Mouse (Mus musculus) MEL (cell line): Measurements from ENCODE around the gene 4930579G24Rik. TPM values are rescaled to one million over a fixed set of nuclear protein-coding genes. Genes with fewer than 3 reads are reported as not detected.

Experiments used
- DNase-seq: peaks from one replicate; pipeline ENCODE4 v3.0.0; 2011; ENCODE audit warnings: low read depth, low spot score
- H3K27ac ChIP-seq: 2 replicates; pipeline ENCODE4 v1.5.1; 2012; ENCODE audit warnings: low read depth, mild to moderate bottlenecking, control low read depth, low read length, moderate library complexity; ENCODE audit not compliant: control insufficient read depth
- H3K27me3 ChIP-seq, 2 experiments: fragments of 150-350 bp in 1 of 2; sonication (generic) in 1 of 2; 2 replicates each; pipeline ENCODE4 v1.6.1; 2012; ENCODE audit warnings: low read length in 2 of 2, mild to moderate bottlenecking in 2 of 2, improper control_type of control experiment in 1 of 2, moderate library complexity in 1 of 2; ENCODE audit not compliant: insufficient read depth in 2 of 2, control insufficient read depth in 1 of 2
- H3K36me3 ChIP-seq, 2 experiments: 2 replicates each; pipeline ENCODE4 v1.6.1; 2012 to 2014; ENCODE audit warnings: low read length in 2 of 2, improper control_type of control experiment in 1 of 2, inconsistent platforms in 1 of 2, mild to moderate bottlenecking in 1 of 2; ENCODE audit not compliant: insufficient read depth in 2 of 2, control insufficient read depth in 1 of 2
- H3K4me1 ChIP-seq, 2 experiments: fragments of 150-350 bp in 1 of 2; sonication (generic) in 1 of 2; 2 replicates each; pipeline ENCODE4 v1.6.1; 2012; ENCODE audit warnings: low read length in 2 of 2, improper control_type of control experiment in 1 of 2, mild to moderate bottlenecking in 1 of 2; ENCODE audit not compliant: insufficient read depth in 2 of 2, control insufficient read depth in 1 of 2
- H3K4me3 ChIP-seq, 2 experiments: fragments of 150-350 bp in 1 of 2; sonication (generic) in 1 of 2; 2 replicates each; pipeline ENCODE4 v1.5.1; 2012; ENCODE audit warnings: low read depth in 2 of 2, low read length in 2 of 2, mild to moderate bottlenecking in 2 of 2, moderate library complexity in 2 of 2, control low read depth in 1 of 2, improper control_type of control experiment in 1 of 2; ENCODE audit not compliant: control insufficient read depth in 1 of 2, insufficient read depth in 1 of 2
- H3K79me2 ChIP-seq: 2 replicates; pipeline ENCODE4 v1.6.1; 2012; ENCODE audit warnings: mild to moderate bottlenecking, low read length, moderate library complexity; ENCODE audit not compliant: control insufficient read depth, poor library complexity, insufficient read depth
- H3K9ac ChIP-seq: 2 replicates; pipeline ENCODE4 v1.6.1; 2012; ENCODE audit warnings: low read depth, mild to moderate bottlenecking, control low read depth, low read length, moderate library complexity; ENCODE audit not compliant: control insufficient read depth, poor library complexity, severe bottlenecking
- H3K9me3 ChIP-seq: fragments of 150-350 bp; sonication (generic); replicated peaks from 2 replicates; pipeline ENCODE4 v1.6.1; 2012; ENCODE audit warnings: mild to moderate bottlenecking, low read length, improper control_type of control experiment, moderate library complexity; ENCODE audit not compliant: insufficient read depth
- CHD1 ChIP-seq: IDR thresholded peaks from 2 replicates; pipeline ENCODE4 v1.6.1; 2012; ENCODE audit warnings: low read depth, mild to moderate bottlenecking, inconsistent platforms, low read length, improper control_type of control experiment
- CHD2 ChIP-seq: IDR thresholded peaks from 2 replicates; pipeline ENCODE4 v1.6.1; 2011; ENCODE audit warnings: low read length, improper control_type of control experiment
- CTCF ChIP-seq, 3 experiments: IDR thresholded peaks in 2 of 3; conservative IDR thresholded peaks in 1 of 3; 2 replicates each; pipeline ENCODE4 v1.5.1; 2011 to 2012; ENCODE audit warnings: low read length in 3 of 3, low read depth in 2 of 3, mild to moderate bottlenecking in 2 of 3, improper control_type of control experiment in 1 of 3, inconsistent platforms in 1 of 3, mixed read lengths in 1 of 3, moderate library complexity in 1 of 3; ENCODE audit not compliant: control insufficient read depth in 1 of 3, insufficient read depth in 1 of 3, poor library complexity in 1 of 3, severe bottlenecking in 1 of 3
- E2F4 ChIP-seq: IDR thresholded peaks from 2 replicates; pipeline ENCODE4 v1.6.1; 2011; ENCODE audit warnings: low read depth, low read length, improper control_type of control experiment, borderline replicate concordance
- ELF1 ChIP-seq: IDR thresholded peaks from 2 replicates; pipeline ENCODE4 v1.6.1; 2014; ENCODE audit warnings: low read depth, mild to moderate bottlenecking, inconsistent platforms, low read length, improper control_type of control experiment, moderate library complexity
- EP300 ChIP-seq, 2 experiments: IDR thresholded peaks; 2 replicates each; pipeline ENCODE4 v1.6.1; 2011; ENCODE audit warnings: improper control_type of control experiment in 2 of 2, low read length in 2 of 2, low read depth in 1 of 2, mild to moderate bottlenecking in 1 of 2
- ETS1 ChIP-seq: IDR thresholded peaks from 2 replicates; pipeline ENCODE4 v1.6.1; 2012; ENCODE audit warnings: low read depth, mild to moderate bottlenecking, inconsistent platforms, low read length, improper control_type of control experiment, moderate library complexity
- GATA1 ChIP-seq: IDR thresholded peaks from 2 replicates; pipeline ENCODE4 v1.6.1; 2011; ENCODE audit warnings: low read depth, low read length, improper control_type of control experiment
- HCFC1 ChIP-seq: IDR thresholded peaks from 2 replicates; pipeline ENCODE4 v1.6.1; 2012; ENCODE audit warnings: low read depth, mild to moderate bottlenecking, inconsistent platforms, low read length, improper control_type of control experiment, moderate library complexity
- JUND ChIP-seq: IDR thresholded peaks from 2 replicates; pipeline ENCODE4 v1.6.1; 2011; ENCODE audit warnings: low read depth, mild to moderate bottlenecking, improper control_type of control experiment, low read length
- MAFK ChIP-seq: IDR thresholded peaks from 2 replicates; pipeline ENCODE4 v1.6.1; 2011; ENCODE audit warnings: low read depth, mild to moderate bottlenecking, low read length, improper control_type of control experiment, borderline replicate concordance
- MAX ChIP-seq: IDR thresholded peaks from 2 replicates; pipeline ENCODE4 v1.6.1; 2011; ENCODE audit warnings: low read length, improper control_type of control experiment
- MEF2A ChIP-seq: IDR thresholded peaks from 2 replicates; pipeline ENCODE4 v1.6.1; 2014; ENCODE audit warnings: low read depth, mild to moderate bottlenecking, inconsistent platforms, low read length, improper control_type of control experiment; ENCODE audit not compliant: poor library complexity, insufficient replicate concordance, severe bottlenecking; ENCODE audit errors: extremely low read depth
- MYC ChIP-seq: IDR thresholded peaks from 2 replicates; pipeline ENCODE4 v1.6.1; 2011; ENCODE audit warnings: low read depth, mild to moderate bottlenecking, low read length, improper control_type of control experiment, moderate library complexity
- NELFE ChIP-seq: IDR thresholded peaks from 2 replicates; pipeline ENCODE4 v1.6.1; 2011; ENCODE audit warnings: low read depth, low read length, improper control_type of control experiment
- NRF1 ChIP-seq: IDR thresholded peaks from 2 replicates; pipeline ENCODE4 v1.6.1; 2014; ENCODE audit warnings: low read depth, mild to moderate bottlenecking, inconsistent platforms, low read length, improper control_type of control experiment, moderate library complexity; ENCODE audit not compliant: poor library complexity, insufficient read depth, severe bottlenecking
- POLR2A ChIP-seq, 2 experiments: IDR thresholded peaks; 2 replicates each; pipeline ENCODE4 v1.6.1; 2011 to 2012; ENCODE audit warnings: low read length in 2 of 2, mild to moderate bottlenecking in 2 of 2, control low read depth in 1 of 2, improper control_type of control experiment in 1 of 2, low read depth in 1 of 2, moderate library complexity in 1 of 2; ENCODE audit not compliant: control insufficient read depth in 1 of 2, insufficient read depth in 1 of 2, poor library complexity in 1 of 2
- POLR2AphosphoS2 ChIP-seq: IDR thresholded peaks from 2 replicates; pipeline ENCODE4 v1.6.1; 2011; ENCODE audit warnings: low read length, improper control_type of control experiment
- RAD21 ChIP-seq: IDR thresholded peaks from 2 replicates; pipeline ENCODE4 v1.6.1; 2011; ENCODE audit warnings: mild to moderate bottlenecking, low read depth, low read length, improper control_type of control experiment
- RCOR1 ChIP-seq: IDR thresholded peaks from 2 replicates; pipeline ENCODE4 v1.6.1; 2012; ENCODE audit warnings: low read depth, mild to moderate bottlenecking, inconsistent platforms, low read length, improper control_type of control experiment
- SMC3 ChIP-seq: IDR thresholded peaks from 2 replicates; pipeline ENCODE4 v1.6.1; 2011; ENCODE audit warnings: low read depth, low read length, improper control_type of control experiment
- TBP ChIP-seq: IDR thresholded peaks from 2 replicates; pipeline ENCODE4 v1.8.0; 2011; ENCODE audit warnings: low read depth, low read length, improper control_type of control experiment
- TCF12 ChIP-seq: IDR thresholded peaks from 2 replicates; pipeline ENCODE4 v1.6.1; 2014; ENCODE audit warnings: low read depth, mild to moderate bottlenecking, inconsistent platforms, low read length, improper control_type of control experiment, moderate library complexity
- USF2 ChIP-seq, 2 experiments: IDR thresholded peaks; 2 replicates each; pipeline ENCODE4 v1.6.1; 2011 to 2012; ENCODE audit warnings: improper control_type of control experiment in 2 of 2, low read length in 2 of 2, borderline replicate concordance in 1 of 2, inconsistent platforms in 1 of 2, low read depth in 1 of 2, mild to moderate bottlenecking in 1 of 2; ENCODE audit not compliant: insufficient read depth in 1 of 2
- ZC3H11A ChIP-seq: IDR thresholded peaks from 2 replicates; pipeline ENCODE4 v1.6.1; 2012; ENCODE audit warnings: low read depth, mild to moderate bottlenecking, inconsistent platforms, low read length, improper control_type of control experiment
- ZKSCAN1 ChIP-seq: IDR thresholded peaks from 2 replicates; pipeline ENCODE4 v1.6.1; 2012; ENCODE audit warnings: low read depth, mild to moderate bottlenecking, inconsistent platforms, low read length, improper control_type of control experiment, moderate library complexity
- ZMIZ1 ChIP-seq: IDR thresholded peaks from 2 replicates; pipeline ENCODE4 v1.6.1; 2012; ENCODE audit warnings: low read depth, mild to moderate bottlenecking, inconsistent platforms, low read length, improper control_type of control experiment, moderate library complexity
- ZNF384 ChIP-seq: IDR thresholded peaks from 2 replicates; pipeline ENCODE4 v1.6.1; 2012; ENCODE audit warnings: low read depth, mild to moderate bottlenecking, inconsistent platforms, low read length, improper control_type of control experiment
- polyA plus RNA-seq, 2 experiments: library from polyadenylated mRNA; stranded (reverse) in 1 of 2; unstranded in 1 of 2; fragments of >175 nt in 1 of 2; fragments of >200 nt in 1 of 2; gene quantifications; 2 replicates each; pipeline versions ENCODE4 v1.2.1 to v1.2.4; 2012; ENCODE audit warnings: low replicate concordance in 2 of 2, low read depth in 1 of 2; ENCODE audit not compliant: insufficient read length in 2 of 2, insufficient read depth in 1 of 2, missing spikeins in 1 of 2
- total RNA-seq: library from RNA; depleted of rRNA; stranded (reverse); fragments of 300-350 nt; gene quantifications from 2 replicates; pipeline ENCODE4 v1.2.3, GENCODE M21; 2012

Gene 4930579G24Rik
- total and polyA plus RNA-seq, 3 experiments: 8.5 to 10.7 TPM; not detected in 1

GRCm38 (mm10) chr3:79589671-79590070, 39.2 kb upstream of the 4930579G24Rik start:
- Histone ChIP-seq H3K36me3 (peaks cover 9 to 22% of the 10 kb centered on the region in 2 experiments), H3K9me3 (no peaks in the 10 kb centered on the region), H3K9ac (no peak overlapping the region), H3K4me1 (peaks cover 0 to 10% of the 10 kb centered on the region in 2 experiments; a peak in 2 of 4 replicates), H3K79me2 (peaks cover 35% of the 10 kb centered on the region), H3K4me3 (no peak overlapping the region), H3K27ac (no peak overlapping the region), H3K27me3 (no peaks in the 10 kb centered on the region)
- peak; percentile 8 for DNase-seq
- no peak for TF ChIP-seq EP300 (IDR thresholded peaks at IDR 0.05; ENCODE audit: low read depth in 1 of 2, low read length in 2 of 2)
- no peak for TF ChIP-seq CHD2
- TF ChIP-seq ZMIZ1: no peak
- no peak for TF ChIP-seq ZKSCAN1
- no peak for TF ChIP-seq ETS1
- no peak for TF ChIP-seq TCF12
- TF ChIP-seq, all 39 proteins: peak for 0

GRCm38 (mm10) chr3:79590863-79591792, 37.8 kb upstream of the 4930579G24Rik start, which contains the start of gene Ppid:
Gene Ppid, plus strand, starts transcription at chr3:79591342.
- no peaks in the 10 kb centered on the region for H3K9me3 ChIP-seq
- peak within 1 kb of the TSS; percentile 85 for H3K9ac ChIP-seq
- peak within 1 kb of the TSS; percentile 79 to 80 for H3K4me3 ChIP-seq
- H3K4me1 ChIP-seq: peaks cover 0 to 10% of the 10 kb centered on the region in 2 experiments; a peak in 2 of 4 replicates
- peak; percentile 94 for DNase-seq
- peak within 1 kb of the TSS; percentile 80 for H3K27ac ChIP-seq
- H3K27me3 ChIP-seq: no peaks in the 10 kb centered on the region
- H3K36me3 ChIP-seq: peaks cover 23 to 27% of the 10 kb centered on the region in 2 experiments
- peaks cover 44% of the 10 kb centered on the region for H3K79me2 ChIP-seq
- TF ChIP-seq CHD1 (no peak), GATA1 (no peak), MYC (peak; percentile 86), MEF2A (no peak), MAX (peak; percentile 76), NRF1 (peak; percentile 50; the same call in 1 of the 2 replicates), POLR2A (IDR thresholded peaks at IDR 0.05; ENCODE audit: control insufficient read depth in 1 of 2, insufficient read depth in 1 of 2, low read depth in 1 of 2, low read length in 2 of 2, poor library complexity in 1 of 2) (peak; percentile 90 to 99), JUND (no peak), SMC3 (no peak), ELF1 (peak; percentile 89), USF2 (IDR thresholded peaks at IDR 0.05; ENCODE audit: borderline replicate concordance in 1 of 2, insufficient read depth in 1 of 2, low read depth in 1 of 2, low read length in 2 of 2) (no peak), MAFK (no peak), TBP (peak; percentile 93), ZKSCAN1 (no peak), NELFE (peak; percentile 97), CTCF (IDR thresholded peaks at IDR 0.05 in 2 of 3, conservative IDR thresholded peaks at IDR 0.05 in 1 of 3; ENCODE audit: control insufficient read depth in 1 of 3, insufficient read depth in 1 of 3, low read depth in 2 of 3, low read length in 3 of 3, poor library complexity in 1 of 3, severe bottlenecking in 1 of 3) (no peak), HCFC1 (peak; percentile 89), RAD21 (no peak), RCOR1 (no peak; the same call in 1 of the 2 replicates), EP300 (IDR thresholded peaks at IDR 0.05; ENCODE audit: low read depth in 1 of 2, low read length in 2 of 2) (no peak; a peak in 1 of 4 replicates), ETS1 (0 out of 2 replicates have a peak, but pooled peaks have one; percentile 24), ZC3H11A (no peak), ZNF384 (no peak), POLR2AphosphoS2 (peak; percentile 89), ZMIZ1 (peak; percentile 82), E2F4 (no peak), TCF12 (peak; percentile 72)
